Mouse (Mus musculus): Measurements from ENCODE around the gene Ceacam19. TPM values are rescaled to one million over a fixed set of nuclear protein-coding genes. Genes with fewer than 3 reads are reported as not detected.

The Ceacam19 gene
- polyA plus RNA-seq, 1 experiment from 2014 or later = not detected

DNA sequence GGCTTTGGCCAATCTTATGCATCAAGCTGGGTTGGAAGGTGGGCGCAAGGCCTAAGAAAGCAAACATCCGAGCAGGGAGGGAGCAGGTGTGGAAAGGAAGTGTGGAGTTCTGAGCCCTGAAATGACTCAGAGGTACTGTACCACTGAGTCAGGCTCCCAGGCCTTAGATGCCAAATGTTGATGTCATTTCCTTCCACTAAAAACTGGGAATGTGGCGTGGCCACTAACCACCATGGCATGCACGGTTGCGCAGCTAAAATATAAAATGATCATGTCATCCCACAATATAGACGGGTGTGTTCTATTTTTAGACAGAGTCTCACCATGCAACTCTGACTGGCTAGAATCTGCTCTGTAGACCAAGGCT is 23.5 kb upstream of the Ceacam19 start:
- Histone ChIP-seq H3K9ac (ENCODE audit: low read length) (no peak overlapping the region), H3K27me3 (ENCODE audit: control insufficient read depth, insufficient read depth, low read length) (no peaks in the 10 kb centered on the region), H3K27ac (replicated peaks; ENCODE audit: low read depth, low read length) (no peak overlapping the region), H3K9me3 (ENCODE audit: control insufficient read depth, low read length) (no peaks in the 10 kb centered on the region; the same call in 1 of the 2 replicates), H3K4me1 (ENCODE audit: control insufficient read depth, insufficient read depth, low read length) (no peaks in the 10 kb centered on the region), H3K4me3 (ENCODE audit: low read depth, low read length) (no peak overlapping the region), H3K4me2 (ENCODE audit: low read depth, severe bottlenecking) (no peak overlapping the region), H3K36me3 (ENCODE audit: control insufficient read depth, insufficient read depth, low read length) (peaks cover under 1% of the 10 kb centered on the region; the same call in 1 of the 2 replicates)
- 92% methylated on average over 6 of the region's 6 CpGs for WGBS
- no peak for DNase-seq (ENCODE audit: low spot score)
- ATAC-seq (ENCODE audit: insufficient number of reproducible peaks, low FRiP score, low TSS enrichment, low read depth) = no peak

DNA sequence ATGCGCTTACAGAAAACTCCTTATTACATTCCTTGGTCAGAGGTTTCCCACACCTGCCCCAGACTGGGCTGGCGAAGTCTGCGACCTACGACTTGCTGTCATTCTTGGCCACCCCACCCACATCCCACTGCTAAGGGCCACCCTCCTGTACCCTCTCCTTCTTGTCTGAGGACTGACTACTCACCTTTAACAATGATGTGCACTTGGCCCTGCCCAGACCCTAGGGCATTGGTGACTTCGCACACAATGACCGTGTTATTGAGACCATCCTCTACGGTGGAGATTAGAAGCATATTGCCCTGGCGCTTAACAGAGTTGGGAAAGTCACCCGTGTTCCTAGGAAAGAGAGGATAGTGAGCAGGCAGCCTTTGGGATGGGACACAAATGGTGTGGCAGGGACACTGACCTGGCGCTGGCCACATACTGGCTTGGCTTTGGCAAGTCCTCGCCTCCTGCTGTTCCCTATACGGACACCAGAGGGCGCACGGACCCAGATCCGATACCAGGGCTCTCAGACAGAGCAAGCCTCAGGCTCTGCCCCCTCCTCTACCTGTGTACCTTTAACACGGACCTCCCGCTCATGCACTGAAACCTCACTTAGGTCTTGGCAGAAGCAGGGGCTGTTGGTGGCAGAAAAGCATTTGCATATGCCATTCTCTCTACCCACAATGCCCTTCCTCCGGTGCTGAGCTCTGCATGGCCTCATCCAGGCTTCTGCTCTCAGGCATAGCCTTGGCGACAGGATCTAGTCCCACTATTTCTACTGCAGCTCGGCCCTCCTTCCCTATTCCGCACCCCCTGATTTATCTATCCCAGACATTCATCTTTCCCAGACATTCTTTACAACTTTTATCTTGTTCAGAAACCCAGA is 22.9 kb upstream of the Ceacam19 start:
- H3K27ac ChIP-seq (replicated peaks; ENCODE audit: low read depth, low read length) = no peak overlapping the region
- H3K4me3 ChIP-seq (ENCODE audit: low read depth, low read length) = no peak overlapping the region
- H3K4me1 ChIP-seq (ENCODE audit: control insufficient read depth, insufficient read depth, low read length) = no peaks in the 10 kb centered on the region
- no peak overlapping the region for H3K9ac ChIP-seq (ENCODE audit: low read length)
- 52% methylated on average over 21 of the region's 21 CpGs for WGBS
- DNase-seq (ENCODE audit: low spot score) (peak; percentile 88), ATAC-seq (ENCODE audit: insufficient number of reproducible peaks, low FRiP score, low TSS enrichment, low read depth) (peak; percentile 62; the same call in 1 of the 2 replicates)
- no peak overlapping the region for H3K4me2 ChIP-seq (ENCODE audit: low read depth, severe bottlenecking)
- H3K9me3 ChIP-seq (ENCODE audit: control insufficient read depth, low read length) = no peaks in the 10 kb centered on the region; the same call in 1 of the 2 replicates
- H3K36me3 ChIP-seq (ENCODE audit: control insufficient read depth, insufficient read depth, low read length) = no peaks in the 10 kb centered on the region; the same call in 1 of the 2 replicates
- no peaks in the 10 kb centered on the region for H3K27me3 ChIP-seq (ENCODE audit: control insufficient read depth, insufficient read depth, low read length)

DNA sequence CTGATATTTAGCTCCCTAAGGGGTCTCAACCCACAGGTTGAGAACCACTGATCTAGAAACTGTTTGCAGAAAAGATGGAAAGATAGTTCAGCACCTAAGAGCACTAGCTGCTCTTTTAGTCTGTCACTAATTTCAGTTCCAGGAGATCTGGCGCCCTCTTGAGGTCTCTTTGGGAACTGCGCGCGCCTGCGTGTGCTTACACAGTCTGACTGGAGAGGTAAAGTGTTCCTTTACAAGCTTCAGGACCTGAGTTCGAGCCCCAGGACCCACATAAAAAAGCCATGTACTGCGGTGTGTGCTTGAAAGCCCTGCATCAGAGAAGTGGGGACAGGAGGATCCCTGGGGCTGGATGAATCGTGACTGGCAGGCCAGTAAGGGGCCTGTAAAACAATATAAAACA is 2.1 kb upstream of the Ceacam19 start:
- no peaks in the 10 kb centered on the region for H3K4me1 ChIP-seq (ENCODE audit: control insufficient read depth, insufficient read depth, low read length)
- ATAC-seq (ENCODE audit: insufficient number of reproducible peaks, low FRiP score, low TSS enrichment, low read depth) (no peak), DNase-seq (ENCODE audit: low spot score) (peak; percentile 67)
- H3K36me3 ChIP-seq (ENCODE audit: control insufficient read depth, insufficient read depth, low read length) = no peaks in the 10 kb centered on the region
- H3K4me2 ChIP-seq (ENCODE audit: low read depth, severe bottlenecking) = no peak overlapping the region
- H3K27ac ChIP-seq (replicated peaks; ENCODE audit: low read depth, low read length) = no peak overlapping the region
- WGBS = 51% methylated on average over 8 of the region's 8 CpGs
- no peaks in the 10 kb centered on the region for H3K27me3 ChIP-seq (ENCODE audit: control insufficient read depth, insufficient read depth, low read length)
- H3K9me3 ChIP-seq (ENCODE audit: control insufficient read depth, low read length) = peaks cover 4% of the 10 kb centered on the region; the same call in 1 of the 2 replicates
- H3K9ac ChIP-seq (ENCODE audit: low read length) = no peak overlapping the region
- H3K4me3 ChIP-seq (ENCODE audit: low read depth, low read length) = no peak overlapping the region

DNA sequence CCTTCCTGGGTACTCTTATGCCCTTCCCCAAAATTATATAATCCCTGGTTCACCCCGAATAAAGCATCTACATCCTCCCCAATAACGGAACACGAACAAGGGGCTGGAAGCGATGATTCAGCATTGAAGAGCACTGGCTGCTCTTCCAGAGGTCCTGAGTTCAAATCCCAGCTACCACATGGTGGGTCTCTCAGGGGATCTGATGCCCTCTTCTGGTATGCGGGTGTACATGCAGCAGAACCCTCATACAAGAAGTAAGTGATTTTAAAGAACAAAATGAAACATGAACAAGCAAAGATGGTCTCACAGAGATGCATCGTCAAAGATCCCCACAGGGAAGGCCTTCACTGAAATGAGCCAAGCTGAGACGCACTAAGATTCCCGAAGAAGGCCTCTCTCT is 7.0 kb downstream of the Ceacam19 start:
- Histone ChIP-seq H3K4me2 (ENCODE audit: low read depth, severe bottlenecking) (no peak overlapping the region), H3K27me3 (ENCODE audit: control insufficient read depth, insufficient read depth, low read length) (no peaks in the 10 kb centered on the region), H3K9ac (ENCODE audit: low read length) (no peak overlapping the region), H3K9me3 (ENCODE audit: control insufficient read depth, low read length) (no peaks in the 10 kb centered on the region; the same call in 1 of the 2 replicates), H3K27ac (replicated peaks; ENCODE audit: low read depth, low read length) (no peak overlapping the region), H3K4me3 (ENCODE audit: low read depth, low read length) (no peak overlapping the region), H3K36me3 (ENCODE audit: control insufficient read depth, insufficient read depth, low read length) (no peaks in the 10 kb centered on the region), H3K4me1 (ENCODE audit: control insufficient read depth, insufficient read depth, low read length) (no peaks in the 10 kb centered on the region)
- DNase-seq (ENCODE audit: low spot score) = no peak
- WGBS = 83% methylated on average over 8 of the region's 8 CpGs
- ATAC-seq (ENCODE audit: insufficient number of reproducible peaks, low FRiP score, low TSS enrichment, low read depth) = no peak

DNA sequence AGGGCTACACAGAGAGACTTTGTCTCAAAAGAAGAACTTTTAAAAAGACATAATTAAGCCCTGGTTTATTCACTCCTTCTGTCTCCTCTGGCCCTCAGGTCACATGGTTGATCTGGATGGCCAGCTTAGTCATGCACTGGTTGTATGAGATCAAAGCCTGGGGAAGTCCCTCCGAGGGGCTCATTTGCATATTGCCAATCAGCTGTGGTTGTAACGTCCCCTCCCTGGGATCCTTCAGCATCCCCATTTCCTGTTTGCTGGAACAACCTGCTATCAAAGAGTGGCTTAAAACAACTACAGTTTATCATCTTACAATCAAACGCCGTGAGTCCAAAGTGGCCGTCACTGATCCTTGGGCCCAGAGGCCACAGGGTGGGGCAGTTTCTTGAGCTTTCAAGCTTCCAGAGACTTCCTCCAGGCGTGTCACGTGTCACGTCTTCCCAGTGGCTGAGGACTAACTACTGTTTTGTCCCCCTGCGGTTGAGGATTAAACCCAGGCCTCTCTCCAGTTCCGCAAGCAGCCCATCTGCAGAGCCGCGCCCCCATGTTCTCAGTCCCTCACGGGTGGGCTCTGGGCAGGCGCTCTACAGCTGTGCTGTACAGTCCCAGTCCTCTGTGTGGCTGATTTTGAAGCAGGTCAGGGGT is 10.9 kb downstream of the Ceacam19 start:
- DNase-seq (ENCODE audit: low spot score) = no peak
- H3K9me3 ChIP-seq (ENCODE audit: control insufficient read depth, low read length) = no peaks in the 10 kb centered on the region; the same call in 1 of the 2 replicates
- no peak for ATAC-seq (ENCODE audit: insufficient number of reproducible peaks, low FRiP score, low TSS enrichment, low read depth)
- H3K4me2 ChIP-seq (ENCODE audit: low read depth, severe bottlenecking) = no peak overlapping the region
- no peaks in the 10 kb centered on the region for H3K4me1 ChIP-seq (ENCODE audit: control insufficient read depth, insufficient read depth, low read length)
- 59% methylated on average over 14 of the region's 14 CpGs for WGBS
- no peak overlapping the region for H3K9ac ChIP-seq (ENCODE audit: low read length)
- no peak overlapping the region for H3K4me3 ChIP-seq (ENCODE audit: low read depth, low read length)
- H3K27me3 ChIP-seq (ENCODE audit: control insufficient read depth, insufficient read depth, low read length) = no peaks in the 10 kb centered on the region
- H3K27ac ChIP-seq (replicated peaks; ENCODE audit: low read depth, low read length) = no peak overlapping the region
- no peaks in the 10 kb centered on the region for H3K36me3 ChIP-seq (ENCODE audit: control insufficient read depth, insufficient read depth, low read length)

DNA sequence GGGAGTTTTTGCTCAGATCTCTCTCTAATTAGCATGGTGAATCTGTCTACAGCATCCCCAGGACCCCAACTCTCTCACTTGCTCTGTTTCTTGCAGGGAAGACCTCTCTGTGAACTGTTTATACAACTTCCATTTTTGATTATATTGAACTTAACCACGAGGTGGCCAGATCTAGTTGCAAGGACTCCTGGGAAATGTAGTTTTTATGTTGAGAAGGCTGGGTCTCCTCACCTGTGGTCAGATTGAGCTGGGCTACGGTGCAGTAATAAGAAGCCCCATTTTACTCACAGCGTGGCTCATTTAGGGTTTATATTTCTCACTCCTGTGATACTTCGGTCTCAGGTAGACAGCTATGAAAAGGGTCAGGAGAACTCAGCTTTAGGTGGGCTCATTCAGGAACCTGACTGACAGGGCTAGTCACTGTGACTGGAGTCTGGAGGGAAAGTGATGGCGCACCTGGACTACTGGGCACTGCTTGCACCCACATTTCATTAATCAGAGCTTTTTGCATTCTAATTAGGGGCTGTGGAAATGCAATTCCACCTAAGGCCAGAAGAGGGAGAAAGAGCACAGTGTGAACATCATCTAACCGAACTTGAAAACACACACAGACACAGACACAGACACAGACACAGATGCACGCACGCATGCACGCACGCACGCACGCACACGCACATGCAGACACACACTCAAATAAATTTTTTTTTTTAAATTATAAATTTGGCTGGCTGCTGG is 11.7 kb downstream of the Ceacam19 start:
- no peak for ATAC-seq (ENCODE audit: insufficient number of reproducible peaks, low FRiP score, low TSS enrichment, low read depth)
- 53% methylated on average over 13 of the region's 13 CpGs for WGBS
- Histone ChIP-seq H3K4me2 (ENCODE audit: low read depth, severe bottlenecking) (no peak overlapping the region), H3K9ac (ENCODE audit: low read length) (no peak overlapping the region), H3K4me3 (ENCODE audit: low read depth, low read length) (no peak overlapping the region), H3K27ac (replicated peaks; ENCODE audit: low read depth, low read length) (no peak overlapping the region), H3K4me1 (ENCODE audit: control insufficient read depth, insufficient read depth, low read length) (no peaks in the 10 kb centered on the region), H3K36me3 (ENCODE audit: control insufficient read depth, insufficient read depth, low read length) (no peaks in the 10 kb centered on the region), H3K27me3 (ENCODE audit: control insufficient read depth, insufficient read depth, low read length) (no peaks in the 10 kb centered on the region), H3K9me3 (ENCODE audit: control insufficient read depth, low read length) (no peaks in the 10 kb centered on the region)
- DNase-seq (ENCODE audit: low spot score) = peak; percentile 35

DNA sequence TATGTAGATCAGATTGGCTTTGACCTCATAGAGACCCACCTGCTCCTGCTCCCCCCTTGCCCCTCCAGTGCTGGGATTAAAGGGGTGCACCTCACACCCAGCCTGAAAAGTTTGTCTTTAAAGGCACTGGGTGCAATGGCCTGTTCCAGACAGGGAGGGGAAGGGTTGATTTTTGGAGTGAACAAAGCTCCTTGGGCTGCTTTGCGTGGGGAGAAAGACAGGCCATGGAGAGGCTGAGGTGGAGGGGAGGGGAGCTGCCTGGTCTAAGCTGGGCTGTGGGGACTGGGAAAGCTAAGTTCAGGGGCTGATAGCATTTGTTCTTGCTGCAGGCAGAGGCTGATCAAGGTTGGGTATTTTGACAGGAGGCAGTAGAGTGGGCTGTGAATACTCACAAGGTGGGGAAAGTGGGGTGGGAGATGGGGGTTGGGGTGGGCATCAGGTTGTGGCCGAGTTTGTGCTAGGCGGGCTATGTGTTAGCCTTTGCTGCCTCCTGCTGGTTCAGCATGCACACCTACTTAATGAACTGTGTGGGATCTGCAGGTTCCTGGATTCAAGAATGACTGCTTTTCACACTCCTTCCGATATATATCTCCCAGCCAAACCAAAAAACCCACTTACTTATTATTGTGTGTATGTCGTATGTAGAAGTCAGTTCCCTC is 15.7 kb downstream of the Ceacam19 start:
- H3K27me3 ChIP-seq (ENCODE audit: control insufficient read depth, insufficient read depth, low read length) = no peaks in the 10 kb centered on the region
- peak; percentile 46 for DNase-seq (ENCODE audit: low spot score)
- no peaks in the 10 kb centered on the region for H3K4me1 ChIP-seq (ENCODE audit: control insufficient read depth, insufficient read depth, low read length)
- 55% methylated on average over 5 of the region's 5 CpGs for WGBS
- no peak for ATAC-seq (ENCODE audit: insufficient number of reproducible peaks, low FRiP score, low TSS enrichment, low read depth)
- no peaks in the 10 kb centered on the region for H3K36me3 ChIP-seq (ENCODE audit: control insufficient read depth, insufficient read depth, low read length)
- no peak overlapping the region for H3K9ac ChIP-seq (ENCODE audit: low read length)
- no peak overlapping the region for H3K27ac ChIP-seq (replicated peaks; ENCODE audit: low read depth, low read length)
- no peak overlapping the region for H3K4me3 ChIP-seq (ENCODE audit: low read depth, low read length)
- H3K4me2 ChIP-seq (ENCODE audit: low read depth, severe bottlenecking) = no peak overlapping the region
- H3K9me3 ChIP-seq (ENCODE audit: control insufficient read depth, low read length) = no peaks in the 10 kb centered on the region

DNA sequence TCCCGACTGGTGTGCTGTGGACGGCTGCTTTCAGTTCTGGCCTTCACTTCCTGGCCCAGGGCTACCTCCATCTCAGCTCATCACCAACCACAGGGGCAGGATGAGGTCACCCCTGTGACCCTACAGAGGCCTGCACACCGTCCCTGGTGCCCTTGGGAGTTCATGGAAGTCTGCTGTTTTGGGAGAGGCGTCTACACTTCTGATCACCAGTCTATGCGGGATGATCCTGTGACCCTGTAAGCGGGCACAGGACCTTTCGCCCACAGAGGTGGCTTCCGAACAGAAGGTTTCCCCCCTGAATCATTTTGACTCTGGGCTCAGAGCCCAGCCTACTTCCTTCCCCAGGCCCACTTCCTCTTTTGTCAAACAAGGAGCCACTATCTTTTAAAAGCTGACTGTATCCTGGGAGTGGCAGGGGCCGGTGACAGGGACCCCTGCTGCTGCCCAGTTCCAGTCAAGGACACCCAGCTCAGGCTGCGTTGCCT is 16.6 kb downstream of the Ceacam19 start:
- no peak overlapping the region for H3K4me3 ChIP-seq (ENCODE audit: low read depth, low read length)
- WGBS = 71% methylated on average over 10 of the region's 10 CpGs
- no peak for DNase-seq (ENCODE audit: low spot score)
- H3K27me3 ChIP-seq (ENCODE audit: control insufficient read depth, insufficient read depth, low read length) = no peaks in the 10 kb centered on the region
- no peaks in the 10 kb centered on the region for H3K9me3 ChIP-seq (ENCODE audit: control insufficient read depth, low read length)
- no peak for ATAC-seq (ENCODE audit: insufficient number of reproducible peaks, low FRiP score, low TSS enrichment, low read depth)
- no peak overlapping the region for H3K27ac ChIP-seq (replicated peaks; ENCODE audit: low read depth, low read length)
- H3K4me2 ChIP-seq (ENCODE audit: low read depth, severe bottlenecking) = no peak overlapping the region
- H3K9ac ChIP-seq (ENCODE audit: low read length) = no peak overlapping the region
- H3K4me1 ChIP-seq (ENCODE audit: control insufficient read depth, insufficient read depth, low read length) = no peaks in the 10 kb centered on the region
- no peaks in the 10 kb centered on the region for H3K36me3 ChIP-seq (ENCODE audit: control insufficient read depth, insufficient read depth, low read length)
